Mouse (Mus musculus) G1E-ER4 (cell line): ENCODE results near the gene H2afy2. TPM values are rescaled to one million over a fixed set of nuclear protein-coding genes. Genes with fewer than 3 reads are reported as not detected.

Experiments
- GATA1 ChIP-seq: IDR thresholded peaks from one replicate; pipeline ENCODE4 v1.8.0; 2012; ENCODE audit warnings: low read length, inconsistent platforms
- polyA plus RNA-seq: library from polyadenylated mRNA; stranded (reverse); fragments of >175 nt; gene quantifications from 2 replicates; pipeline ENCODE4 v1.2.3, GENCODE M21; 2012

Gene H2afy2
- polyA plus RNA-seq, 1 experiment = not detected

DNA sequence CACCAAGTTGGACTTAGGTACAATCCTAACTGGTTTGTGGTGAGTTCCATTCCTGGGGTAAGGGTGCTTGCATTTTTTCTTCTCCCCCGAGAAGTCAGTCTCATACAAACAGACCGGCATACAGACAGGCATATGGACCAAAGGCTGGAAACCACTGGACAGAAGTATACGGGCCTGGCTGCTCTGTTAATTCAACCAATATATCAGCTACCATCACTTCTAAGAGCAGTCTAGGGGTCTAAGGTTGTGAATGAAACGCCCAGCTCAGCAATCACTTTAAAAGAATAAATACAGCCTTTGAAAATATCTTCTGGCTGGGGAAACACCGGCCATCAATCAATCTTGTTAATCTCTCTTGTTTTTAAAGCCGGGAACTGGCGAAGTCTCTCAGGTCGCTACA lies 11.5 kb upstream of the H2afy2 start:
- TF ChIP-seq GATA1 = no peak

DNA sequence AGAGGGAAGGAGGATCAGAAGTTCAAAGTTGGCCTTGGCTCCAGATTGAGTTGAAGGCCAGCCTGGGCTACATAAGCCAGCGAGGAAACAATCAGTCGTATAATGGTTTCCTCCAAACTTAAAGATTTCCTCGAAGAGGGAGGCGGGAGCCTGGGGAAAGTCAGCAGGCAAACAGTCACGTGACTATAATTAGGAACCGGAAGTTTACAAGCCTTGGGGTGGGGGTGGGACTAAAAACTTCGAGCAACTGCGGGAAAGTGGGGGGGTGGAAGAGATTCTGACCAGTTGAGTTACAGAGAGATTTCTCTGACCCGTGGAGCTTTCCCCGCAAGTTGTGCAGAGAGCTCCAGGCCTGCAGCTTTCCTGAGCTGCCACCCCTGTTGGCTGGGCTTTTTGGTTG lies 11.0 kb upstream of the H2afy2 start:
- TF ChIP-seq GATA1 = no peak

DNA sequence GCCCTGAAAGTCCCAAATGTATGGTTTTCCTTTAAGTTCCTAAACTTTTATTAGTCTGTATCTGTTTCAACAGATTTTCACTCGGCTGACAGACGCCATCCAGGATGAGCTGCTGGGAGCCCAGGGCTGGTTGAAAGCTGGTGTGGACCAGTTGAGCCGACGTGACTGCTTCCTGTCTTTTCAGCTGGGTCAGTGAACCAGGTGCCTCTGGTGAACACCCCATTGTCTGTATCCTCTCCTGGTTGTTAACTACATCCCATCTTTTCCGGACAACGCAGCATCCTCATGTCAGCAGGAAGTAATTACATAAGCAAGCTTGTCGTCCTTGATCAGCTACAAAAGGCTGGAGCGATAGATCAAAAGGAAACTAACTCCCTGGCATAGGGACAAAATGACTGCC lies 9.1 kb upstream of the H2afy2 start:
- no peak for TF ChIP-seq GATA1

DNA sequence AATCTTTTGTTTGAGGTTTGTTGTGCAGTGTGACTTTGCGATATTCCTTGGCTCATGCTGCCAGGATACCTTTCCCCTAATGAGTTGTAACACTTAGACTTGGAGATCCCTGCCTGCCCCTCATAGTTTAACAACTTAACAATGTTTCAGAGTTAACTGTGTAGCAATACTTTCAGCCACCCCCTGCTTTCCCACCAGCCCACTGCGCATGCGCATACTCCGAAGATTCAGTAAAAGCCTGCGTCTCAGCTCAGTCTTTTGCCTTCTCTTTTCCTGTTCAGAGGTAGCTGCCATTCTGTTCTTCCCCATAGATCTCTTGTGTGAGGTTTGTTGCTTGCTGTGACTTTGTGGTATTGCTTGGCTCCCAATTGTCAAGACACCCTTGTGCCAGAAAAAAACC lies 4.6 kb upstream of the H2afy2 start:
- no peak for TF ChIP-seq GATA1

DNA sequence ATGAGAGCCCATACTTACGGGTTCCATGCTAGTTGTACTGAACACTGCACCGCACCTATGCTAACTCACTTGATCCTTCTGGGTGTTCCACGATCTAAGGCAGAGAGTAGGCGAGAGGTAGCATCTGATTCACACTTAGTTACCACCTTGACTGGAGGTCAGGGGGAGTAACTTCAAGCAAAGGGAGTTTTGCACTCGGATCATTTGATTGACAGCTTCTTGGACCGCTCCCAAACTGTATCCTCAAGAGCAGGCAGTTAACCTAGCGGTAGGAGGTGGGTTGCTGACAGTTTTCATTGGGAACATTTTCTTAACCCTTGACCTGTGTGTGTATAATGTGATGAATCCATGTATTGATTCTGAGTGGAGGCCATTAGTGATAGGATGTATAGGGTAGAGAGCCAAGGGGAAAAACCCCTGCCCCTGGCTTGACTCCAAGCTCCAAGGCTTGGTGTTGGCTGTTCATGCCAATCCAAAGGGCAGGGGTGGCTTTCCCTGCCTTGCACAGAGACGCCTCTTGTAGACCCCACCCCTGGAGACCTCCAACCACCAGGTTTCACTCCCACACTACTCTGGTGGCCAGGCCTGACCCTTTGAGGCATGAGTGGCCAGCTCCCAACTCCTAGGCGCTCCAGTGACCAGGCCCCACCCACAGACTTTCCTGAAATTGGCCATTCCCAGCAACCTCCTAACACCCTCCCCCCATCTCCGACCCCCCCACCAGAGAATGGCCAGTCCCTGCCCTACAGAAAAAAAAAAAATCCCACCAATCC lies 3.8 kb upstream of the H2afy2 start:
- no peak for TF ChIP-seq GATA1

DNA sequence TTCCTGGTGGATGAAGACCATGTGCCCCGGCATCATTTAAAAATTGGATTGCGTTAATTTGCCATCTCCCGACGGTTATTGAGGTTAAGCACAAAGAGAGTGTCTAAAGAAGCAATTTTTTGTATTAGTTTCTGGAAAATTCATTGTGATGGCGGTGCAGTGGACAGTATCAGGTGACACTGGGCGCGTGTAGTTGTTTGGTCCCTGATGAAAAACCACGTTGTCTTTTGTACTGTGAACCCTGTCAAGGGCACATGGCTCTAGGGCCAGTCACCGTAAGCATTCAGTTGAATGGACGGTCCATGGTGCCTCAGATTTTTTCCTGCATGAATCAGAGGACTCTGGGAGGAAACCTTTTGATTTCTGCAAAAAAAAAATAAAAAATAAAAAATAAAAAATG lies 467 bp upstream of the H2afy2 start:
- no peak for TF ChIP-seq GATA1

DNA sequence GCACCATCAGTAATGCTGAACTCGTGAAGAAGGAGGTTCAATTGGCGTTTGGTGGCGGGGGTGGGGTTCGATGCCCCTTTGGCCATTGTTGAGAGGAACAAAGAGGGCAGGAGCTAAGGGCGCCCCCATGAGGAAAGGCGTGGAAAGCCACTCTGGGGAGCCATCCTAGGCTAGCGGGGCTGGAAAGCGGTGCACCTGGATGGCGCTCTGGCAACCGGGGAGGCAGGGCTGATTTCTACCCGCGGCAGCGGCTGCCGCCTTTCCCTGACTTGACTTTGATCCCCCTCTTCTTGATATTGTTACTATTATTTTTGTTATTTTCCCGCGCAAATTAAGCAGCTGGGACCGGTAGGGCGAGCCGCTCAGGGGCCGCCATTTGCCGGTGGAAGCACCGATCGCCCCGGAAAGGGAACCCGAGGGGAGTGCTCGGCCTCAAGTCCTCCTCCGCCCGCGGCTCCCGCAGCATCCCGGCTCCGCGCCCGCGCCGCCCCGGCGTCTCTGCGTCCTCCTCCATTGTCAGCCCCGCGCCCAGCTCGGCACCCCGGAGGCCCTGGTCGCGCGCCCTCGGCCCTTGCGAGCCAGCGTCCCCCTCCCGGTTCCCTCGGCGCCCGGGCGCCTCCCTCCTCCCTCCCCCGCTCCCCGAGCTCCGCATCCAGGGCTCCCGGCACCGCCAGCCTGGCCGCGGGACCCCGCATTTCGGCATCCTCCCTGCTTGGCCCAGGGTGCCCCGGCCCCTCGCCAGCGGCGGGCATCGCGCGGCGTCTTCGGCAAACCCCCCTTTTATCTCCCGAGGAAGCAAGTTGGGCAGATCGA lies 942 bp downstream of the H2afy2 start:
- TF ChIP-seq GATA1 = no peak

DNA sequence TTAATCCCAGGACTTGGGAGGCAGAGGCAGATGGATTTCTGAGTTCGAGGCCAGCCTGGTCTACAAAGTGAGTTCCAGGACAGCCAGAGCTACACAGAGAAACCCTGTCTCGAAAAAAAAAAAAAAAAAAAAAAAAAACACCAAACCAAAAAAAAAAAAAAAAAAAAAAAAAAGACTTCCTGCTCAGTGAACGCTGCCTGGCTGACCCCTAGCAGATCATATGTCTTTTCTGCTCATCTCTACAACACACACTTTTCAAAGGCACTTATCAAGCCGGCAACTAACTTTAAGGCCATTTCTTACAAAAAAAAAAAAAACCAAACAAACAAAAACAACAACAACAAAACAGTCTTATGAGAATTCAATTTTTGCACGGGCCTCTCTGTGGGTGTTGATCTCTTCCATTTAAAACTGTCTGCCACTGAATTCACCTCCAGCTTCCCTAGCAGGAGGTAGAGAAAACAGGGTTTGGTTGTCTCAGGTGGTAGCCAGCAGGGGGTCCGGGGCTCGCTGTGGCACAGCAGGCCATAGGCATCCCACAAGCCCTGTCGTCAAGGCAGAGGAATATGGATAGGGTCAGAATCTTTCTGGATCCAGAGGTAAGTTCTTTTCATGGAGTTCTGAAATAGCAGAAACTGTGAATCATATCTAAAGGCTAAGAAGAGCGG lies 2.4 kb downstream of the H2afy2 start:
- no peak for TF ChIP-seq GATA1

DNA sequence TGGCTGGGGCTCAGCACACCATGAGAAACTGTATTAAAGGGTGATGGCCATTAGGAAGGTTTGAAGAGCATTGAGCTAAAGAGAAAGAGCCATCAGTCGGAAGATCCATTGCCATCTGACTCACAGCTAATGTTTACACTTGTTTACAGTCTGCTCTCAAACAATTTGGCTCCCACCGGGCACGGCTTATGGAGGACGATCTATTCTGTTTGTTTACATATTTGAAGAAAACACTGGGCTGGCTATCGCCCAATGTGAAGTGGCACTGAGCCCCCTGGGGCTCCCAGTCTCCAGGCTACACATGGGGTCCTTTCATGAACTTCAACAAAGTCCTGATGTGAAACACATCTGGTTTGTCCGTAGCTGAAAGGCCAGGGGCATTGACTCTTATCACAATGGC lies 17.1 kb downstream of the H2afy2 start:
- TF ChIP-seq GATA1 = no peak

DNA sequence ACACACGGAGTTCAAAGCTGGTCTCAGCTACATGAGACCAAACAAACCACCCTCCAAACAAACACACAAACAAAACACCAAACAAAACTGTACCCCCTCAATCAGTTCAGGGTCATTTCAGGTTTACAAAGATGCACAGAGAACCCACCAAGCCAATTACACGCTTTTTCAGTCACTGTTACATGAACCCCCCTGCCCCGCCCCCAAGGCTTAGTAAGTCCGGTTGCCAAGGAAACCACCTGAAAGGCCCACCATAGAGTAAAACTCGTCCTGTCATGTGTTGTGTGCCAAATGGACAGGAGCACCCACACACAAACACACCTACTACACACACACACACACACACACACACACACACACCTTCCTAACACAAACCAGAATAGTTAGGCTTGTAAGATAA lies 18.4 kb downstream of the H2afy2 start:
- no peak for TF ChIP-seq GATA1

DNA sequence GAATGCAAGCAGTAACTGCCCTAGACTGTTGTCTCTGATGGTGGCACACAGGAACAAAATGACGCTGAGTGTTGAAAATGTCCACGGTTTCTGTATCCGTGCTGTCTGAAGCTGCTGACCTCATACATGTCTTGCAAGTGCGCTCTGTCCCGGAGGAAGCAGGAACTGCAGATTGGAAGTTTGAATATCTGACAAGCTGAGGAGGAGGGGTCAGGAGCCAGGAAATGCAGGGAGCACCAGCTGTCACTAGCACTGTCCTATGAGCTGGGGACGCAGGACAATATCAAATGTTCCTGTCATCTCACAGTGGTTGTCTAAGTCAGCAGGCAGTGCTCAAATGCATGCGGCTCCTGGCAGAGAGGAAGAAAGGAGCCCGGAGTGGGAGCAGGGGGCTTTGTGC lies 19.3 kb downstream of the H2afy2 start:
- TF ChIP-seq GATA1 = no peak

DNA sequence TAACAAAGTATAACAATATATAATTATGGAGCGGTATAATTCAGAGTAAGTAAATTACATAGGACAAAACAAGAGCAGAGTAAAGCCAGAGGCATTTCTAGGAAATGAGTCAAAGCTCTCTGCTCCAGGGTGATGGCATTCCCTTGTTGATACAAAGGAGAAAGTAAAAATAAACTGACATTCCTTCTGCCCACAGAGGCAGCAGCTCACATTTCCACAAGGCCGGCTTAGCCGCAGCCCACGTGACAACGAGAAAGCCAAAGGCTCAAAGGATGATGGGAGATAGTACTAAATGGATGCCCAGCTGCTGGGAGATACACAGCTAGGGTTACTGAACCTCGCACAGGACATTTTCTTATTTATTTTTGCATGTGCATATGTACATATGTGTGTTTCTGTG lies 24.1 kb downstream of the H2afy2 start:
- no peak for TF ChIP-seq GATA1

DNA sequence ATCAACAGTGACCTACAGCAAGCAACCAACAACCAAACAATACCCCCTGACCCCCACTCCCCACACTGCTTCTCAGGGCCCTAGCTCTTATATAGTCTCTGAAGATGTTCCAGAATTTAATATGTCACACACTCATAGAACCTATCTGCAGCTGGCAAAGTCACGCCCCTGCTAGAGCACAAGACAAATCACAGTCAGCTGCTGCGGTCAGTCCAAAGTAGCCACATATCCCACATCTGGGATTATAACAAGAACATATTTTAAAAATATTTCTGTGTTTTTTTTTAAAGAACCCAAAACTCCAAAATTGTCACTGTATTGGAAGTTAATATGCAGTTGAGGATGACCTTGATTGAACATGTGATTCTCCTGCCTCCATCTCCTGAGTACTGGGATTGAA lies 25.0 kb downstream of the H2afy2 start:
- TF ChIP-seq GATA1 = no peak

DNA sequence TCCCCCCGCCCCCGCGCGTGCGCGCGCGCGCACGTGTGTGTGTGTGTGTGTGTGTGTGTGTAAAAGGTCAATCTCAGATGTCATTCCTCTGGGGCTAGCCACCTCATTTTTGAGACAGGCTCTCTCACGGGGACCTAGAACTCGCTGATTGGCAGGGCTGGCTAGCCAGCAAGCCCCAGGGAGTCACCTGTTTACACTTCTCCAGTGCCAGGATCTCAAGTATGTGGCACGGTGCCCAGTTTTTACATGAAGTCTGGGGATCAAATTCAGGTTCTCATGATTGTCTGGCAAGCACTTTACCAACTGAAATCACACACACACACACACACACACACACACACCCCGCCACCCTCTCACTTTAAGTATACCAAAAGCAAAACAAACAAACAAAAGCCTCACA lies 26.9 kb downstream of the H2afy2 start:
- TF ChIP-seq GATA1 = no peak

DNA sequence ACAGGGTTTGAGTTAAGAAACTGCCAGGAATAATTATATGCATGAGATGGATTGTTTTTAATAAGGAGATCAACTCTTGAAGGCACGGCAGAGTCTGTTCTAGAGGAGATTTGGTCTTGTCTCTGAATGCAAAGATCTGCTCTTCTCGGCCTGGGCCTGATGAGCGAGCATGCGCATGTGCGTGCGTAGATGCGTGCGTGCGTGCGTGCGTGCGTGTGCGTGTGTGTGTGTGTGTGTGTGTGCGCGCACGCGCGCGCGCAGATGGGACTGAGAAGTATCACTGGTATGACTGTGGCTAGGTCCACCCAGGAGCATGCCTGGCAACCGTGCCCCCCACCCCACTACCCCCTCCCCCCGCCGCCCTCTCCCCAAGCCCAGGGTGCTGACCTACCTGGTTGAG lies 30.9 kb downstream of the H2afy2 start:
- no peak for TF ChIP-seq GATA1

DNA sequence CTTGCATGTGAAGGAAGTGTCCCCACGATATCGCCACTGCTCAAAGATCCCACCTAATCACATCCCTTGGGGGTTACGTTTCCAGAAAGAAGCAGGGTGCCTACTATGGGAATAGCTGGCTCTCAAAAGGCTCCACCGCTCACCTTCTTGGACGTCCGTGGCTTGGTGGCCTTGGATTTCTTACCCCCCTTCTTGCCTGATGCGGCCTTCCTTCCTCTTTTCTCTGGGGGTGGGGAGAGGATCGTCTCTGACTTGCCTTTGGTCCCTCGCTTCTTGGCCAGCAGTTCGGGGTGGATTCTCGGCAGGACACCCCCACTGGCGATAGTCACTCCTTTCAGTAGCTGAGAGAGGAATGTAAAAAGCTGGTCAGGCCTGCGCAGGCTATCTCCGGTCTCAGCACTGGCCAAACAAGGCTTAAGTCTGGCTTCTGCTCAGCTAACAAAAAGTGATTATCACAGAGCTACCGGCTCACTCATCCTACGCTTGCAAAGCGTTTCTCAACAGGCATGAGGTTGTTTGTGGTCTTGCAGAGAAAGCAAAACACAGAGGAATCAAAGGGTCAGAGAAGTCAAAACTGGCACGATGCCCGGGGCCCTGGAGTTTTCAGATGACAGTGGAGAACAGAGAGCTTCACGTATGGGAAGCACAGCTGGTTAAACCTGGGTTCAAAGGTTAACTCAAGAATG lies 32.3 kb downstream of the H2afy2 start:
- TF ChIP-seq GATA1 = no peak

DNA sequence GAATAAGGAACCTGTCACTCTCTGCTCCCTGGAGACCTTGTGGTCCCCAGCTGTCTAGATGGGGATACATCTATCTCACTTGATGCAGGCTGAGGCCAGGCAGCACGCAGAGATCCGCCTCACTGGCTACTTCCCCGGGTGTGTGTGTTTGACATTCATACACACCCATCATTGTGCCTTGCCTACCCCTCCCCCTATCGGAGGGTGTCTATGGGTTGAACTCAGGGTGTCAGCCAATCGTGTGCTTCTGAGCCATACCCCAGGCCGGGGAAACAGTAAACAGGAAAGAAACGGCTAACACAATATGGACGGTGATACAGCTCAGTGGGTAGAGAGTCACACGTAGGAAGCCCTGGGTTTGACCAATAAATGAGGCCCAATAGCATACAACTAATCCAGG lies 33.9 kb downstream of the H2afy2 start:
- no peak for TF ChIP-seq GATA1
